Mouse (Mus musculus): ENCODE results near the gene Tmem108. TPM values are rescaled to one million over a fixed set of nuclear protein-coding genes. Genes with fewer than 3 reads are reported as not detected.

Tmem108 gene
- total and polyA plus RNA-seq, 2 experiments from 2014 or later, result 24.8 to 25.2 TPM

DNA sequence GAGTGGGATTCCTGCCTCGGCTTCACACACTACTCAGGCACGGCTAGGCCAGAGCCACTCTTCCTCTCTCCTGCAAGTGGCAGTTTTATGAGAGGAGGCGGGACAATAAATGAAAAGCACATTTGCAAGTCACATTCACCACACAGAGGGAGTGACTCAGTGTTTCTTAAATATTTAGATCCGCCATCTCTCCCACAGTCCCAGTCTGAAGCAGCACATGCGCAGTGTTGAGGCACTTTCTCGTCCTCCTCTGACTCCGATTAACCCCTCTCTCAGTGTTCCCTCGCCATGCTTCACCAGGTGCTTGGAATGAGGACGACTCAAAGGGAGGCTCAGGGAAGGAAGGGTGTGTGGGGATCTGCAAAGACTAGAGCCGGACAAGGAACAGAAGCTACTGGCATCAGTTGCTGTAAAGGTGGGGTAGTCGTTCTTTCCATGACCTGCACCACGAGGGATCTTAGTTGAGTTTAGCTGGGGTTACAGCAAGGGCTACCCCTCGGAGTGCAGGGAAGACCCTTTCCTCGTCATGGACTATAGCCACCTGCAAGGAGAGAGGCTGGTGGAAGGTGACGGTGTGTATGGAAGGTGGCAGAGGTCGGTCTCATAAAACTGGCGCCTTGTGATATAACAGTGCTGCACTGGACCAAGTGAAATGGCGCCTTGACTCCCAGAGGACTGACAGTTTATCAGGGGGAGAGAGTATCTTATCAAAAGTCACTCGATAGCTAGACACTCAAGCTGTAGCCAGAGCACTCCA is 137.9 kb downstream of the Tmem108 start:
- Histone ChIP-seq H3K36me3 (ENCODE audit: insufficient read depth, low read length) (no peaks in the 10 kb centered on the region), H3K9ac (replicated peaks; ENCODE audit: low read length, poor library complexity, severe bottlenecking) (no peak overlapping the region), H3K4me2 (ENCODE audit: low read depth, low read length, poor library complexity, severe bottlenecking) (no peak overlapping the region), H3K4me3 (ENCODE audit: low read depth, low read length) (no peak overlapping the region), H3K4me1 (ENCODE audit: insufficient read depth, low read length) (no peaks in the 10 kb centered on the region), H3K27me3 (ENCODE audit: insufficient read depth, low read length) (no peaks in the 10 kb centered on the region), H3K9me3 (ENCODE audit: low read length) (no peaks in the 10 kb centered on the region), H3K27ac (ENCODE audit: low read depth, low read length) (no peak overlapping the region)
- no peak for TF ChIP-seq CTCF (IDR thresholded peaks at IDR 0.05)
- no peak for ATAC-seq (ENCODE audit: low FRiP score)
- no peak for DNase-seq (ENCODE audit: low spot score)
- WGBS, result 73% methylated on average over 19 of the region's 19 CpGs

- Histone ChIP-seq H3K27ac (ENCODE audit: low read depth, low read length) (no peak overlapping the region), H3K36me3 (ENCODE audit: insufficient read depth, low read length) (no peaks in the 10 kb centered on the region), H3K9me3 (ENCODE audit: low read length) (no peaks in the 10 kb centered on the region), H3K9ac (replicated peaks; ENCODE audit: low read length, poor library complexity, severe bottlenecking) (no peak overlapping the region), H3K27me3 (ENCODE audit: insufficient read depth, low read length) (no peaks in the 10 kb centered on the region), H3K4me3 (ENCODE audit: low read depth, low read length) (no peak overlapping the region), H3K4me1 (ENCODE audit: insufficient read depth, low read length) (no peaks in the 10 kb centered on the region), H3K4me2 (ENCODE audit: low read depth, low read length, poor library complexity, severe bottlenecking) (no peak overlapping the region)
- TF ChIP-seq CTCF (IDR thresholded peaks at IDR 0.05), result no peak
- ATAC-seq (ENCODE audit: low FRiP score) (no peak), DNase-seq (ENCODE audit: low spot score) (no peak)
- 92% methylated on average over 5 of the region's 5 CpGs for WGBS
Observed at GRCm38 (mm10) chr9:103622988-103623387, 138.6 kb downstream of the Tmem108 start.

DNA sequence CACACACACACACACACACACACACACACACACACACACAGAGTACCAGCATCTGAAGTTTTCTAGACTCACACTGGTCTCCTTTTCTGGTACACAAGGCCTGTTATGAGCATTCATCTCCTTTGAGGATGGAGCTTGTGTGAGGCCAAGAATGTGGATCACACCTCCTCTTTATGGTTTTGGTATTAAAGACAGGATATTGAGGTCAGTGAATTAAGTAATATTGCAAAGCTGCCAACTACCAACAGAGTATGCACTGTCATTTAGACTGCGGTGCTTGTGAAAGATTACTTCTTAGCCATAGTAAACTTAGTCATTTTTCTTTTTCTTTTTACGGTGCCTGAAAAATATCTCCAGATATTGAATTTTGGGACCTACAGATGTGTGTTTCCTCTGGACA is 139.8 kb downstream of the Tmem108 start:
- 93% methylated on average over 2 of the region's 2 CpGs for WGBS
- TF ChIP-seq CTCF (IDR thresholded peaks at IDR 0.05), result no peak
- H3K9me3 ChIP-seq (ENCODE audit: low read length), result no peaks in the 10 kb centered on the region
- H3K4me1 ChIP-seq (ENCODE audit: insufficient read depth, low read length), result no peaks in the 10 kb centered on the region
- H3K27me3 ChIP-seq (ENCODE audit: insufficient read depth, low read length), result no peaks in the 10 kb centered on the region
- no peak overlapping the region for H3K4me3 ChIP-seq (ENCODE audit: low read depth, low read length)
- DNase-seq (ENCODE audit: low spot score) (no peak), ATAC-seq (ENCODE audit: low FRiP score) (no peak)
- H3K27ac ChIP-seq (ENCODE audit: low read depth, low read length), result no peak overlapping the region
- H3K36me3 ChIP-seq (ENCODE audit: insufficient read depth, low read length), result no peaks in the 10 kb centered on the region
- no peak overlapping the region for H3K4me2 ChIP-seq (ENCODE audit: low read depth, low read length, poor library complexity, severe bottlenecking)
- no peak overlapping the region for H3K9ac ChIP-seq (replicated peaks; ENCODE audit: low read length, poor library complexity, severe bottlenecking)

- Histone ChIP-seq H3K27ac (ENCODE audit: low read depth, low read length) (no peak overlapping the region), H3K9ac (replicated peaks; ENCODE audit: low read length, poor library complexity, severe bottlenecking) (no peak overlapping the region), H3K4me2 (ENCODE audit: low read depth, low read length, poor library complexity, severe bottlenecking) (no peak overlapping the region), H3K4me3 (ENCODE audit: low read depth, low read length) (no peak overlapping the region), H3K9me3 (ENCODE audit: low read length) (no peaks in the 10 kb centered on the region), H3K36me3 (ENCODE audit: insufficient read depth, low read length) (no peaks in the 10 kb centered on the region), H3K4me1 (ENCODE audit: insufficient read depth, low read length) (no peaks in the 10 kb centered on the region), H3K27me3 (ENCODE audit: insufficient read depth, low read length) (no peaks in the 10 kb centered on the region)
- ATAC-seq (ENCODE audit: low FRiP score) (no peak), DNase-seq (ENCODE audit: low spot score) (no peak)
- 92% methylated on average over 8 of the region's 8 CpGs for WGBS
- TF ChIP-seq CTCF (IDR thresholded peaks at IDR 0.05), result no peak
Observed at GRCm38 (mm10) chr9:103620517-103621212, 141.0 kb downstream of the Tmem108 start.

DNA sequence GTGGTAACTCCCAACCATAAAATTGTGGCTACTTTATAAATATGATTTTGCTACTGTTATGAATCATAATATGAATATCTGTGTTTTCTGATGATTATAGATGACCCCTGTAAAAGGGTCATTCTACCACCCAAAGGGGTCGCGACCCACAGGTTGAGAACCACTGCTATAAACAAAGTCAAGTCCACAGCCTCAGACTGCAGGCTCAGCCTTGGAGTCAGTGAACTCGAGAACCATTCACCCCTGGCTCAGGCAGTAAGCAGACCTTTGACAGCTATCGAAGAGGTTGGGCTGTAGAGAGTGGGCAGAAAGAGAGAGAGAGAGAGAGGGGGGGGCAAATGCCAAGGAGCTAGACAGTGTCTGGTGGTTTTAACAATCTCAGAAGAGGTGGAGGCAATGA is 147.4 kb downstream of the Tmem108 start:
- no peak overlapping the region for H3K27ac ChIP-seq (ENCODE audit: low read depth, low read length)
- TF ChIP-seq CTCF (IDR thresholded peaks at IDR 0.05), result no peak
- WGBS, result 87% methylated on average over 4 of the region's 4 CpGs
- H3K9ac ChIP-seq (replicated peaks; ENCODE audit: low read length, poor library complexity, severe bottlenecking), result no peak overlapping the region
- H3K4me1 ChIP-seq (ENCODE audit: insufficient read depth, low read length), result no peaks in the 10 kb centered on the region
- H3K4me2 ChIP-seq (ENCODE audit: low read depth, low read length, poor library complexity, severe bottlenecking), result no peak overlapping the region
- ATAC-seq (ENCODE audit: low FRiP score), result no peak
- H3K9me3 ChIP-seq (ENCODE audit: low read length), result 0 out of 2 replicates have a peak, but pooled peaks cover 3% of the 10 kb centered on the region
- no peaks in the 10 kb centered on the region for H3K27me3 ChIP-seq (ENCODE audit: insufficient read depth, low read length)
- no peak for DNase-seq (ENCODE audit: low spot score)
- H3K36me3 ChIP-seq (ENCODE audit: insufficient read depth, low read length), result 0 out of 2 replicates have a peak, but pooled peaks cover 3% of the 10 kb centered on the region
- H3K4me3 ChIP-seq (ENCODE audit: low read depth, low read length), result no peak overlapping the region

All from midbrain, postnatal 0 days (tissue).